Mouse (Mus musculus): ENCODE results near the gene Cpeb2.

Gene Cpeb2

DNA sequence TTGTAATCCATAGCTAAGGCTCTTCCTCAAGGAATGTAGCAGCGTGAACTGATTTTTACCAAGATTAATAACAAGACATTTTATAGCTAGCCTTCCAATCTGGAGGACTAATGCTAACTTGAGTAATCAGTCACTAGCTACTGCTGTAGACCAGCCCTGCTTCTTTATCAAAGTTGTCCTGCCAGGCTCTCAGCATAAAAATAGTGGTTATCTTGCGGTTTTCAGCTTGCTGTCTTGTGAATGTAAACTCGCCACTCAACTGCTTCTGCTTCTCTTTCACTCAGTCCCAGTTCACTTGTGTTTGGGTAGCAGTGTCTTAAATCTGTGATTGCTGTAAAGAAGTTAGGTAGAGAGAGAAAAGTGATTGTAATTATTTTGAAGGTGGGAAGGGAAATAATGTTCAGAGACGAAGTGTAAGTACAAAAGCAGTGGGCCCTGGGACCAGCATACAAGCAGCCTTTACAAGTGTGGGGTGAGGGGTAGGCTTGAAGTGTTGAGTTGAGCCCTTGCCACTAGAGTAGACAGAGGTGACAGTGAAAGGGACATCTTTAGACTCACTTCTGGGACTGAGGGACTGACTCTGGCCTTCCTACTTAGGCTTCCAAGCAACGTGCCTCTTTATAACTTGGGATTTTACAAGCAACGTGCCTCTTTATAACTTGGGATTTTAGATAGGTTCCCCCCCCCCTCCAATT, 6.3 kb downstream of the Cpeb2 start:
- no peak for DNase-seq

DNA sequence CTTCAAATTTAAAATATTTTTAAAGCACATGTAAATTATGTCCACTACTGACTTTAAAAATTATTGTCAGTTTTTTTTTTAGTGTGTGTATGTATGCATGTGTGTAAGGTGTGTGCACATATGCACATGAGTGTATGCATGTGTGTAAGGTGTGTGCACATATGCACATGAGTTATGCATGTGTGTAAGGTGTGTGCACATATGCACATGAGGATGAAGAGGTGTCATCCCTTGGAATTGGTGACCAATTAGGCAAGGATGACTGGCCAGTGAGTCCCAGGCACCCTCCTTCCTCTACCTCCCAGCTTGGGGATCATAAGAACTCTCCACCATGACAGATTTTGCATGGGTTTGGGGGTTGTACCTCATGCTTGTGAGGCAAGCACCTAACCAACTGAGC, 7.8 kb downstream of the Cpeb2 start:
- DNase-seq, result no peak

DNA sequence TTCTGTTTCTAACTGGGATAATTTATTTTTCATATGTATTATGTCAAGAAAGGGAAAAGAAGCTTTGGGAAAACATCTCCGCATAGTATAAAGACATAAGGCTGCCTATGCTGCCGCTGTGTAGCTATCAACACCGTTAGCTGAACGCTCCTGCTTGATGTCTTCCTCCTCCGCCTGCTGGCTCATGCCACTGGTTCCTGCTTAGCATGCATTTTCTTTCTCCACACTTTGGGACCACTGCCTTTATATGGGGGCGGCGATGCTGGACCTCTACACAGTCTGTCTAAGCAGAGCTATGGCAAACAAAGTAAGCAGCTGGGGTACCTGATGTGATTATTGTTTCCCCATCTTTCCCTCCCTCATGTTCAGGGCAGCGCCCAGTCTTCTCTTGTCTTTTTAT, 13.3 kb downstream of the Cpeb2 start:
- no peak for DNase-seq

DNA sequence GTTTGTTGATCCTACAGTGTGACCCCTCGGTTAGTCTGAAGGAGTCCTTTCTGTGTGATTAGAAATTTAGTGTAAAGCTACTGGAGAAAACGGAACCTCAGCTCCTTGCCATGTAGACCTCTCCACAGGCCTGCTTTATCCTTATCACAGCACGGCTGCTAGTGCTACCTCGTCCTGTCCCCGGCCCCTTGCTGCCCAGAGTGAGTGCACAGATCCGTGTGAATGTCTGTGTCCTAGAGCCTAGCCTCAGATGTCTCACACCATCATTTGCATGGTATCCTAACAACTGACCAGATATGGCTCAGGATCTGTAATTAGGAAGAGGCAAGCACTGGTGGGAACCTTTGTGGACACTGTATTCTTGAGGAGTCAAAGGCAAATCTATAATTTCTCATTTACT, 14.0 kb downstream of the Cpeb2 start:
- DNase-seq, result no peak

DNA sequence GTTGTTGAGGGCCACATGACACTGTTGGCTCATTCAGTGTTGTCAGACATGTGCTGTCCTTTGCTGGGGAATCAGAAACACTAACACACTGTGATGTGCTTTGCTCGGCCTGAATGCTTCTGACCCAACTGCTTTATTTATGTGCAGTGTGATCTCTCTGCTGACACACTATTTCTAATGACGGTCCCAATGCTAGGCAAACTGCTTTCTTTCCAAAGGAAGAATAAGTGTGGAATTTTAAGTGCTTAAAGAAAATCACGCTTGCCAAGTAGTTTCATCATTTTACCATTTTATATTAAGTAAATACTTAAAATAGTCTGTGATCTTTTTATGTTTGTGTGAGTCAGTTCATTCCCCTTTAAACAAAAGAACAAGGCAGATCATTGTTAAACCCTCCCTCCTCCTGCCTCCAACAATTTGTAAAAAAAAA, 15.0 kb downstream of the Cpeb2 start:
- DNase-seq, result no peak

DNA sequence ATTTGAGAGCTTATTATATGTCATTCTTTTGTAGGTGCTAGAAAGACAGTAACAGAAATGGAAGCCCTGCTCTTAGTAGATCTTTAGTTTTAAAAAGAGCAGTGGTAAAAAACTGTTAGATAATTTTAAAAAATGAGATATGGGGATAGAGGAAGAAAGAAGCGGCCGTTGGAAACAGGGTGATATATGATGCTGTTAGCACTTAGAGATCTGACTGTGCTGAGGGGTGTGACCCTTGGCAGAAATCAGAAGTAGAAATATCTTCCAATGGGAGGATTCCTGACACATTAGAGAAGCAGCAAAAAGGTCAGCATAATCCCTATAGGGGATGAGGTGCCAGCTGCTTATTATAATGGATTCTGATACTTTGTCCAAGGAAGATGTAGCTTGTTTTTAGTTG, 24.5 kb downstream of the Cpeb2 start:
- no peak for DNase-seq

DNA sequence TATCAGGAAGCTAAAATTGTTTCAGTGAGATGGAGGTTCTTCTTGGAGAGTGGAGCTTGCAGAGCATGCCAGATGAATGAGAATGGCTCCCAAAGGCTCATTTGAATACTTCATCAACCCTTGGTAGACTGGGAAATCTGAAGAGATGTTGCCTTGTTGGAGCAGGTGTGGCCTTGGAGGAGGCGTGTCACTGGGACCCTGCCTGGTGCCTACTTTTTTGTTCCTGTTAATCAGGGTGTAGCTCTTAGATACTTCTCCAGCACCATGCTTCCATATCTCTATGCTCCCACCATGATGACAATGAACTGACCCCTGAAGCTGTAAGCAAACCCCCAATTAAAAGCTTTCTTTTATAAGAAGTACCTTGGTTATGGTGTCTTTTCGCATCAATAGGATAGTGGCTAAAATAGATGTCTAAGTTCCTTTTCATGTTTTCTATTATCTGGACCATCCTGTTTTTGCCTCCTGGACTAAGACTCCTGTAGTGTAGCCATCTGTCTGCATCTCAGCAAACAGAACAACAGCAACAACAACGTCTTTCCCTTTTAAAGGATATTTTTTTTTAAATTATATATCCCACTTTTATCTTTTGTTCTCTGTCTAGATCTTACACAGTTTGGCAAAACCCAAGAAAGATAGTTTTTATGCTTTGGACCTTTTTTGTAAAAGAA, 25.6 kb downstream of the Cpeb2 start:
- no peak for DNase-seq

DNA sequence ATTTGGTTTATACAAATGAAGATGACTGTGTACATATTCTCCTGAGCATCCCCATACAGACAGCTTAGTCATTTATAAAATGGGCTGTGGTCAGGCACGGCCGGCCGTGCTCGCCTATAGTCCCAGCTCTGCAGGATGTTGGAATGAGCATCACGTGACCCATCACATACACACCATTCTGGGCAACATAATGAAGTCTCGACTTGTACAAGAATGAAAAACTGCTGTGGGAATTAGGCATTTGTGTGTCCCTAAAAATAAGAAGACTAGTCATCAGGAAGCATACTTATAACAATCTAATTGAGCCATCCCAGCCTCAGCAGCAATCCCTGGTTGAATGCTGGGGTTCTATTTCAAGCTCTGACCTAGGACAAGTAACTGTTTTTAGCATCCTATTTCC, 28.8 kb downstream of the Cpeb2 start:
- DNase-seq, result no peak

DNA sequence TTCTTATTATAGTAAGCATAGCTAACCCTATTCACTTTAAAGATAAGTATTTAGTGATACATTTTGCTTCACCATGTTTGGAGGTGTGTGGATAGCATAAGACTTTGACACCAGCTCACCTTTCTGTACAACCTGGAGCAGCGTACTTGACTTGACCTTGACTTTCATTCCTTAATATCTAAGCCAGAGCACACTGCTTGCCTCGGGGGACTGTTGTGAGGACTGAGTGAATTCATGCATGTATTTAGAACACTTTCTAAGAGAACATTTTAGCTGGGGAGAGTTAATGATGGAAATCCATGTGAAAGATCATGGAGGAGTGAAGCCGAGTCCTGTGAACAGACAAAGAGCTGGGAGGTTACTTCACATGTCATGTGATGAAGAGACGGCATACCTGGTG, 31.0 kb downstream of the Cpeb2 start:
- peak; percentile 62 to 81 for DNase-seq

DNA sequence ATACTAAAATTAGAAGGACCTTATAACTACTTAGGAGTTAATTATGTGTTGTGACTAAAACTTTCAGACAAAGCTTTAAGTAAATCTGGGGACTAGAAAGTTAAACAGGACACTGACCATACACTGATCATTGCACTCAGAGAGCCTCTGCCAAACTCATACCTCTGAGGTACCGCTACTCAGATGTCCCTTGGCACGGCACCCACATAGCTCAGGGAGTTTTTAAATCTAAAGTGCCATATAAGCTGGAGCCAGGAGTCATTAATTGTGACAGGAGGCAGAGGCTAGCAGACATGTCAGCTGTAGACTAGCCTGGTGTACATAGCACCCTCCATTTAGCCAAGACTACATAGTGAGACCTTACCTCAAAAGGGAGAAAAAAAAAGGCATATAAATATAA, 31.7 kb downstream of the Cpeb2 start:
- DNase-seq, result no peak

DNA sequence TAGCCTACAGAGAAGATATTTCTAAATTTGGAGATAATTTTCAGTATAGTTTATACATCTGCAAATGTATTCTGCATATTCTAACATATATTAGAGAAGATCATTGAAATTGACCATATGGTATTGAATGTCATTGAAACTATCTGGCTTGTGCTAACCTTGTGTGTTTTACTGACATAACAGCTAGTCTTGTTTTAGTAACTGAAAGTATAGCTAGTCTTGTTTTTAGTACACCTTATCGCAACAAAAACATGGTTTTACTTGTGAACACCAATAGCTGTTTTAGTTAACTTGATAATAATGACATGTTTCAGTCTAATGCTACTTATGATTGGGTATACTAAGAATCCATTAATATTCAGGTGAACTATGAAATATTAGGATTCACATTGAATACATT, 45.0 kb downstream of the Cpeb2 start:
- DNase-seq, result no peak

DNA sequence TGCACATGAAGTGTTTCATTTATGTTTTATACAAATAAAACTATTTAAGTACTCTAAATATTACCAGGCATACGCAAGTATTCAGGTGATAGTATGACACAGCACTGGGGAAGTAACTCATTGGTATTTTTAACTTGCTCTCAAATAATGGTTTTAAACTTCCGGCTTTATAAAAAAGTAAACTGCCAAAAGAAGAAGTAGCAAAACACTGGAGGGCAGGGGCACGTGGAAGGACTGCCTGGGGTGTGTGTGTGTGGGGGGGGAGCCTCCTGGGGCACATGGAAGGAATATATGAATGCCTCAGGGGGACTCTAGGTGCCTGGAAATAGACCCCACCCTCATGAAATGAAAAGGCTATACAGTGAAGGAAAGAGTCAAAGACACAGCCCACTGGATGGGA, 46.8 kb downstream of the Cpeb2 start:
- no peak for DNase-seq

DNA sequence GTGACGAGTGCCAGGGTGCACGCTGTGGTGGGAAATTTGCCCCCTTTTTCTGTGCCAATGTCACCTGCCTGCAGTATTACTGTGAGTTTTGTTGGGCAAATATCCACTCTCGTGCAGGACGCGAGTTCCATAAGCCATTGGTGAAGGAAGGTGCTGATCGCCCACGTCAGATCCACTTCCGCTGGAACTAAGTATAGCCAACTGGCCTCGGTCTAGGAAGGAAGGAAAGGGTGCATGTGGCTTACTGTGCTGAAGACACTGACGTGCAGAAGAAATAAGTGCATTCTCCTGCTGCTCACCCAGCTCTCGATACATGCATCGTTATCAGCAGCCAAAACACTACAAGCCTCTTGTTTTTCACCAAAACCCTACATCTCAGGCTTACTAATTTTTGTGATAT, 52.8 kb downstream of the Cpeb2 start:
- no peak for DNase-seq

DNA sequence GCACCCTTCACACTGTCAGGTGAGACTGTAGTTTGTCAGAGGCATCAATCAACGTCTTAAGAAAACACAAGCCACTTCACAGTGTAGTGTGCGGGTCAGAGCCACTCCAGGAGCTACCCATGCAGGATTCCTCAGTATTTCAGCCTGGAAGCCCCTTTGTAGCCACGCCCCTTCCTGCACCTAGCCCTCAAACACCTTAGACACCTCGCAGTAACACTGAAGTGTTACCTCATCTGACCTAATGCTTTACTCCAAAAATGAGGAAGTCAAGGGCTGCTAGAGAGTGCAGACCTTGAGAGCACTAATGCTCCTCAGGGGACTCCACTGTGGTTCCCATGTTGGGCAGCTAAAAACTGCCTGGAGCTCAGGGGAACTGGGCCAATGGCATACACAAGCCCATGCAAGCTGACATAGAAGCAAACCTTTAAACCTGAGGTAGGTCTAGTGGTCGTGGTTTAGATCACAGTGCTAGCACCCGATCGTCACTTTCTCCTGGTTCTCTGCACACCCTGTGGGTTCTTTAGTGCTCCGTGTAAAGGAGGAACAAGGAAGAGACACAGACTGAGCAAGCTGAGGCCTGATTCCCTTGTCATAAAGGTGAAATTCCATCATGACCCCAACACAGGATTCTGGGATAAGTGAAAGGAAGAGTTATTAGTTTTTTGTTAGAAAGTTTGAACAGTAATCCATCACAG, 56.9 kb downstream of the Cpeb2 start:
- no peak for DNase-seq

DNA sequence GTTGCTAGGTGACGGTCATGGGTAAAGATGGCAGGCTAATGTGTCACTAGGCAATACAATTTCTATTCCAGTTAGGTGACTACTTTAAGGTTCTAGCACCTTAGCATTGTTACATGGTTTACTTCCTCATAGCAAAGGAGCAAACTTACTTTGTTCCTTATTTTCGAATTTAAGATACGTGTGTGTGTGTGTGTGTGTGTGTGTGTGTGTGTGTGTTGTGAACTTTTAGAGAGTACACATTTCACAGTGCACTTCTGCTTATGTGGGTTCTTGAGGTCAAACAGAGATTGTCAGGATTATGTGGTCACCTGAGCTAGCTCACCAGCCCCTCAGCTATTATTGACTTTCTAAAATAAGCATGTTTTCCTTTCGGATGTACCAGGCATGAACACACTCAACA, 60.2 kb downstream of the Cpeb2 start:
- DNase-seq, result no peak

DNA sequence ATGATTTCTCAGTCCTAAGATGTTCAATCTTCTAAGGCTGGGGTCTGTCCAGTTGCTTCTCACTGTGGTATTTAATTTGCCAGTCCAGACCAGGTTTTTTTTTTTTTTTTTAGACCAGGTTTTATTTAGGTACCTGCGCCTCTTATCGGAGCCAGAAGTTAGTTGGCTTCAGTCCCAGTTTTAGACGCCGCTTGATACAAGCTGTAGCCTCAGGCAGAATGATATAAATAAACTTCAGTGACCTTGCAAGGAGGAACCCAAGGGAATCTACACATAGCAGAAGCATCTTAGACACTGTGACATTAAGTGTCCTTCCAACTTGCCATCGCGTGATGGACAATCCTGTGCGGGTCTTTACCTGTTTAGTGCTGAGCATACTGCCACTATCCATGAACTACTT, 64.5 kb downstream of the Cpeb2 start:
- no peak for DNase-seq

DNA sequence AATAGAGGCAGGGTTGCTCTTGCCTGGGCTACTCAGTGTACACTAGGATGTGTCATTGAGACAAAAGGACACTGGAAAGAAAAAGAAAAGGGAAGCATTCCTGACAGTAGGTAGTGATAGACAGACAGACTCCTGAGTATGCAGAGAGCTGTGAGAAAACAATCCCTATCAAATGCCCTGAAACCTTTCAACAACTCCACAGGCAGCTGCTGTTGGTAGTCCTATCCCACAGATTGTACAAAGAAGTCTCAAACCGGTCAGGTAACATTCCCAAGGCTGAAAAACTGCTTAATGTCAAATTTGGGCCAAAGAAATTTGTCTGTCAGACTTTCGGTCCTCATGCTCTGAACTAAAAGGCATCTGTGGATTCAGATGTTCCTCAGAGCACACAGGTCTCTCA, 66.0 kb downstream of the Cpeb2 start:
- DNase-seq, result no peak

DNA sequence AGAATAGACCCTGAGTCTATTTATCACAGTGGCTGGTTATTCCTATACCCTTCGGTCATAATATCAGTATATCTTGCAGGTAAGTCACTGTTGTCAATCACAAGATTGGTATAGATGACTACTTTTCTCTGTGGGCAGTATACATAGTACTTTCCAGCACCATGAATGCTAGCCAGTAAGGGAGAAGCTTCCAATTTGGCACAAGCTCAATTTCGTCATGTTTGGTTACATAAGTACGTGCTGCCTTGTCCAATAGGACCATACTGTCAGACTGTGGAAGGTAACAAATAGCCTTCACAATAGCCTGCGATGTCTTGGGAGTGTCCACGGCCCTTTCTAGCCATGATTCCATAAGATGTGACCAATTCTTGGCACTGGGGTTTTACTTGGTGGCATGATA, 67.1 kb downstream of the Cpeb2 start:
- no peak for DNase-seq

DNA sequence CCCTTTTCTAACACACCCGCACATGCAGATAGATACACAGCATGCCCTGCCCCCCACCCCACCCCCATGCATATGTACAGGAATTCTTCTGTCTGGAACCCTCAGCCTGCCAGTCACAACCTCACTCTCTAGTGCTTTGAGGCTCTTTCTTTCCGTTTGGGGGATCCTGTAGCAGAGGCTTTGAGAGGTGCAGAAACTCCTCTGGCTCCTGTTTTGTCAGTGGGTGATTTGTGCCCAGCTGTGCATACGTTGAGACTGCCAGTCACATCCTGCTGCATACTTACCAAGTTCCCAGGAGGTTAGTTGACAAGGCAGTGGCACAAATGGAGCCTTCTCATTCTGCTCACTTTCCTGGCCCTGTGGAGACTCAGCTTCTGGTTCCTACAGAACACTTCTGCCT, 68.0 kb downstream of the Cpeb2 start:
- DNase-seq, result no peak

DNA sequence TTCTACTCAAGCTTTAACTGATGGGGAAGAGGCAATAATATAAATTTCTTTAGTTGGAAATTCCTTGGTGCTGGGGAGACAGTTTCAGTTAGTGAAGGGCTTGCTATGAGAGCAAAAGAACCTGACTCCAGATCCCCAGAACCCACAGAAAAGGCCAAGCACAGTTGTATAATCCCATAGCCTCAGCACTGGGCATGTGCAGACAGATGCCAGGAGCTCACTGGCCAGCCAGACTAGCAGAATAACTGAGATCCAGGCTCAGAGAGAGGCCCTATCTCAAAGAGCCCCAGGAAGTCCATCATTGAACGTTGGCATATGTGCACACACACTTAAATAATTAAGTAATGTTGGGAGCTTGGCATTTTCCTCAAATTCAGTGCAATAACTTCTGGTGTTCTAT, 70.5 kb downstream of the Cpeb2 start:
- no peak for DNase-seq

DNA sequence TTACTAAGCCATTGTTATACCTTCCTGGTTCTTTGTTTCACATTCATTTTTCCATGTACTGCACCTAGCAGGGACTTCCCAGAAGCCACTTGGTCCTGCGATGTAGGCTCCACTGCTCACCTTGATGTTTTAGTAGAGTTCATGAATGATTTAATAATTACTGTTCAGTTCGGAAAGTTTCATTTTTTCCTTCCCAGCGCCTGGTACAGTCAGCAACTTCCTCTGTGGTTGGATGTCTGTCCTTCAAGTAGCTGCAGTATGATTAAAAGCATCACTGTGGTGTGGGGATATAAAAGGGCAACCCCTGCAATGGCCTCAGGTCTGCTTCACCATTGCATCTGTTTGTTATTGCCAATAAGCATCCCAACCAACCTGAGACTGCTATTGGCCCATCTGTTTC, 72.5 kb downstream of the Cpeb2 start:
- no peak for DNase-seq

DNA sequence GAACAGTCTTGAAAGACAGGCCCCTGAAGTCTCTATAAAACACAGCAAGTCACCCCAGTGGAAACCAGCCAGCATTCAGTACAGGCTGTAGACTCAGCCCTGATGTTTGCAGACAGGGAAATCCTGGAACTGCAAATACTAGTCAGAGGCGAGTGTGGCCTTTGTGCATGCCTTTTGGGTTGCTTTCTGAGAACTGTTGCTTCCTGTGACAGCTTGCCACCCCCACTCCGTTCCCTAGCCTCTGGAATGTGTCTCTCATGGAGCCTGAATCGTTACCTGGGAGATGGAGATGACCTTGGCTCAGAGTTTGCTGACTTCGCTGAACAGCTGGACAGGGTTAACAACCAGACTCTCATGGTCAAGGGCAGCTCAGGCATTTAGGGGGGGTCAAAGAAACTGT, 77.0 kb downstream of the Cpeb2 start:
- peak; percentile 45 to 61 for DNase-seq

DNA sequence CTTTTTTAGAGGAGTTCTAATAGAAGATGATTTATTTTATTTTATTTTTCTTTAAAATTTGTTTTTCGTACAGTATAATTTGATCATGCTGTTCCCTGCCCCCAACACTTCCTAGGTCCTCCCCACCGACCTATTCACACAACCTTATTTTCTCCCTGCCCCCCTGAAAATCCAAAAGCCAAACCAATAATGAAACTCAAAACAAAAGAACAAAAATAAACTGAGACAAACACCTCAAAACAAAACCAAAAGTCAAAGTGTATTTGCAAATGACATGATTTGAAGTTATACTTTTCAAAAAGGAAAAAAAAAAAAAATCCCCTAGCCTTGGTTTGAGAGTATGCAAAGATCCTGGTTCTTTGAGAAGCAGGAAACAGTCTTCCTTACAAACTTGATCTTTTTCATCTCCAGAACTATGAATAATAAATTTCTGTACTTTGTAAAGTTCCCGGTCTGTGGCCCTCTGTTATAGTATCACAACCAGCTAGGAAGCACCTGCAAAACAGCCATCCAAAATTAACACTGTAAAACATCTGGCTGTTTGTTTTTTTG, 91.4 kb downstream of the Cpeb2 start:
- no peak for DNase-seq

DNA sequence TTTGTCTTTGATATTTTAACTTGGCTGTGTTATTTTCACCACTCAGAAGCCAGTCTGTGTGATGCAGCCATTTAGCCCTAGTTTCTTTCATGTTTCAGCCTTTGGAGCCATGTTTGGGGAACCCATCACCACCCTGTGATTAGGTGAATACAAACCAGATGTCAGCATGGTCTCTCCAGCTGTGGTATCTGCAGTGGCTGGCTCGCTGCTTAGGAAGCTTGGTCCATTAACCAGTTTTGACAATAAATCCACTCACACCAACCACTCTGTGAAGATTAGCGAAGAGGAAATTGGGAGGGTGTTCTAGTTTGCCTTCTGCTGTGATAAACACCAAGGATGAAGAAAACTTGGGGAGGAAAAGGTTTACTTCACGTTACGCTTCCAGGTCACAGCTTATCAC, 92.6 kb downstream of the Cpeb2 start:
- DNase-seq, result no peak
